Mouse (Mus musculus) right cerebral cortex, postnatal 14 days (tissue): ENCODE data around the gene Dync1li1.
"Not testable (repeated sequence)": the region's sequence is repeated elsewhere in the genome, so short reads cannot be mapped to it uniquely, and the experiment has no call there.

ENCODE experiments used
- DNase-seq: peaks from one replicate; pipeline ENCODE4 v3.0.0; 2022

Gene Dync1li1

DNA sequence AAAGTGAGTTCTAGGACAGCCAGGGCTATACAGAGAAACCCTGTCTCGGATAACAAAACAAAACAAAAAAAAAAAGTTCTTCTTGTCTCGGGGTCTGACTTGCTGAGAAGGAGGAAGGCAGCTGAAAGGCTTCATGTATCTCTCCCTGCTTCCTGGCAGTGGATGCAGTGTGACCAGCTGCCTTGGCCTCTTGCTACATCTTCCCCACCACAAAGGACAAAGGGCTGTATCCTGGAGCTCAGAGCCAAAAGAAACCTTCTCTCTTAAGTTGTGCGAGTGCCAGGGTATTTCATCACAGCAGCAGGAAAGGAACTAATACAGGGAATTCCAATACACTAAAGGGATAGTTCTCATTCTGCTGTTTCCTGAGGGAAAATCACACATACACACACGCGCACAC lies 10.0 kb upstream of the Dync1li1 start:
- DNase-seq: no peak

DNA sequence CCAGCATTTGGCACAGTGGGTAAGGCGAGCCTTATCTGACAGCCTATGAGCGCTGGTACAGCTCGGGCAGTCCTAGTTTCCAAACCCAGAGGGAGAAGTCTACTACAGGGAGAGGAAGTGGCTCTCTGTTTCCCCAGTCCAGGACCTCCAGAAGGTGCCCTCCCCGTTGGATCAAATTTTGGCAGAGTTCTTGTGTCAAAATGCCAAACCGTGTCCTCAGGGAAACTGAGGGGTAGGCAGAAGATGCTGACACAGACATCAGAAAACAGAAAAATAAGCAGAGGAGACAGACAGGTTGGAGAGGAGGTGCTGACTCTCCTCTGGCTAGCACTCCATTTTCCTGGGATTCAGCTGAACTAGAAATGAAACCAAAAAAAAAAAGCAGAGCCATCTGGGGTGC lies 8.6 kb upstream of the Dync1li1 start:
- no peak for DNase-seq

GRCm38 (mm10) chr9:114680531-114680930 lies 8.1 kb upstream of the Dync1li1 start:
- no peak for DNase-seq

- no peak for DNase-seq
Measured at GRCm38 (mm10) chr9:114682193-114682592, 6.4 kb upstream of the Dync1li1 start.

- DNase-seq: no peak
Measured at GRCm38 (mm10) chr9:114686245-114686644, 2.3 kb upstream of the Dync1li1 start.

DNA sequence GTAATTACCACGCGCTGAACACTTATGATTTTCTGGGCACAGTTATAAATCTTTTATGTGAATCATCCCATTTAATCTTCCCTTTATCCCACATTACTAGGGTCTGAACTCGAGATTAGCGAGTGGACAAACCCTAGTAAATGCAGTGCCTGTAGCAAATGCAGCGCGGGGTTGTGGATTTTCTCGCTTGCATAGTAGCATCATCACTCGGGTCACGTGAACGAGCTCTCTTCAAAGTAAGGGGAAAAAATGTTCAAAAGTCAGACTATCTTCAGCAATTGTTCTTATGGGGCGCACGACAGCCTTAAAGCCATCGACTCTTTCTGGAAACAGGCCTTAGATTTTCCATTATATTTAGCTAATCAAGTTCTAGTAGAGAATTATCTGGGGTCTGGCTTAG lies 951 bp upstream of the Dync1li1 start:
- no peak for DNase-seq

- DNase-seq: peak; percentile 46
Measured at GRCm38 (mm10) chr9:114688953-114689407, 390 bp downstream of the Dync1li1 start.

DNA sequence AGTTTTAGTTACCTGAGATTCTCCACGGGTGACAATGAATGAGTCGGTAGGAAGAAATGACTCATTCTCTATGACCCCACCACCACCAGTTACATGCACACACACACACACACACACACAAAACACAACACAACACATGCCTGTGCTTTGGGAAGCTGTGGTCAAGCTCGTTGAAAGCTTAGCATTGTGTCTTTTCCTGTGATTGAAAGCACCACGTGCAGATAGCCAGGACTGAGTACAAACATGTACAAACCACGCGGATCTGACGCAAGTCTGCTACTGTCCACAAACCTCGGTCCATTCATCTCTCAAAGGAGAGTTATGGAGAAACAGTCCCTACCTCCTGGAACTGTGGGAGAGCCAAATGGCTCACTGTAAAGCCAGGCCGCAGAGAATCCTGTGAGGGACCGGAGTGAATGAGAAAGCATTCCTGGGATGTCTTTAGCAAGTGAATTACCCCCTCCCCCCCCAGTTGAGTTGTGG lies 1.6 kb downstream of the Dync1li1 start:
- DNase-seq: no peak

- DNase-seq: no peak
Measured at GRCm38 (mm10) chr9:114691112-114691511, 2.5 kb downstream of the Dync1li1 start.

- not testable (repeated sequence) for DNase-seq
Measured at GRCm38 (mm10) chr9:114695662-114696061, 7.1 kb downstream of the Dync1li1 start.

DNA sequence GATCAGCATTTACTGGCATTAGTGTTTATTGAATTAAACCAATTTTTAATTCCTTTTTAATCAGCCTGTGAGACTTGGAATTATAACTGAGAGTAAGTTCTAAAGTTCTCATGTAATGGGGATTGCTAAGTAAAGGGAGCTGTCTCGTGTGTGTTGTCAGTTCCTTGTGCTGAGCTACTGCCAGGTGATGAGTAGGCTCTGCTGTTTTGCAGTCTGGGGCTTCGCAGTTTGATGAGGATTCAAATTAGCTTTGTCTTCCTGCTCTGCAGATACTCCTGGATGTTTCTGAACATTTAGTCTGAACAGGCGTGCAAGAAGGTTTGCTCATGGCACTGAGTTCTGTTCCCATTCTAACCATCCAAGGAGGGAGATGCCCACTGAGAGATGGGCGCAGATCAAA lies 8.5 kb downstream of the Dync1li1 start:
- DNase-seq: no peak

GRCm38 (mm10) chr9:114697926-114698325 lies 9.3 kb downstream of the Dync1li1 start:
- no peak for DNase-seq

DNA sequence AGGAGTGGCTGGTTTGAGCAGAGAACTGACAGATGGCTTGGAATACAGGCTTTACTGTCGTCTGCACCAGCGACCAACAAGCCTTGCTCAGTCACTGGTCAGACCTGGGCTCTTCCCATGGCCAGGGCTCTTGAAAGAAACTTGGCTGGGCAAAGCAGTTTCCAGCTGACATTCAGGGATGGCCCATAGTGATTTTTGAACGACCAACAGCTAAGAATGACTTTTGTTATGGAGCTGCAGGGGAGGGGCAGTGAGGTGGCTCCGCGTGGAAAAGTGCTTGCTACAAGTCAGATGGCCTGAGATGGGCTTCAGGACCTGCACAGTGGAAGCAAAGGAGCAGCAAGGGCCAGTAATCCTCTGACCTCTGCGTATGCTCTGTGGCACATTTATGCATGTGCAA lies 10.7 kb downstream of the Dync1li1 start:
- no peak for DNase-seq

DNA sequence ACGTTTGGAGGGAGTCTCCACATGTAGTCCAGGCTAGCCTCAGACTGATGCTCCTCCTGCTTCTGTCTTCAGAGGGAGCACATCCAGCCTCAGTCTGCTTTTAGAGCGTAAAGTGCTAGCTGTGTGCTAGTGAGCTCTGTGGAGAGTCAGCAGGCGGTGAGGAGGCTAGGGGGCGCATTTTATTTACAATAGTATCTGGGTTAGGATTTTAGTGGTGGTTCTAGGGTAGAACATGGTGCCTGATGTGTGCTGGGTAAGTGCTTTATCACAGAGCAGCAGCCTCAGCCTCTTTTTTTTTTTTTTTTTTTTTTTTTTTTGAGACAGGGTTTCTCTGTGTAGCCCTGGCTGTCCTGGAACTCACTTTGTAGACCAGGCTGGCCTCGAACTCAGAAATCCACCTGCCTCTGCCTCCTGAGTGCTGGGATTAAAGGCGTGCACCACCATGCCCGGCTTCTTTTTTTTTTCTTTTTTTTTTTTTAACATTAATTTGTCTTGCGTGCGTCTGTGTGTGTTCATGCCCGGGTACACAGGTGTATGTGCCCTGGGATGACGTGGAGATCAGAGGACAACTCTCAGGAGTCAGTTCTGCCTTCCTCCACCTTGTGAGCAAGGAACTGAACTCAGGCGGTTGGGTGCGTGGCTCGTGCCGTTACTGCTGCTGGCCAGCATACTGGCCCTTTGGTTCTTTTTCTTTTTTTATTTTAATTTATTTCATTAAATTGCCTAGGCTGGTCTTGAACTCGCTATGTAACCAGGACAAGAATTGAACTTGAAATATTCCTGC lies 11.5 kb downstream of the Dync1li1 start:
- DNase-seq: no peak

GRCm38 (mm10) chr9:114701031-114701430 lies 12.4 kb downstream of the Dync1li1 start:
- DNase-seq: no peak

DNA sequence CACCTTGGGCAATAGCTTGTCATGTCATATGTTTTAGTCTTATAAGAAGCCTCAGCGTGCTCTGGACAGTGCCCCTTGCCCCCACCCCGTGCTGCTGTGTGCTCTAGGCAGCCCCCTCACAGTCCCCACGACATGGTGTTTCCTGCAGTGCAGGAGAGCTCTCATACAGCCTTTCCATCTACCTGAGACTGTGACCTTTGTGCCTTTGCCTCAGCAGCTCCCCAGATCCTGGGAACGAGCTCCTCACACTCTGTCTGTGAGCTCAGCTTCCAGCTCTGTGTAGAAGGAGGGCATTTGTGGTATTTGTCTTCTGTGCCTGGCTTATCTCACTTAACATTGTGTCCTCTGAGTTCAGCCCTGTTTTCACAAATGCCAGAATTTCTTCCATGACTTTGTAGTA lies 13.3 kb downstream of the Dync1li1 start:
- no peak for DNase-seq

DNA sequence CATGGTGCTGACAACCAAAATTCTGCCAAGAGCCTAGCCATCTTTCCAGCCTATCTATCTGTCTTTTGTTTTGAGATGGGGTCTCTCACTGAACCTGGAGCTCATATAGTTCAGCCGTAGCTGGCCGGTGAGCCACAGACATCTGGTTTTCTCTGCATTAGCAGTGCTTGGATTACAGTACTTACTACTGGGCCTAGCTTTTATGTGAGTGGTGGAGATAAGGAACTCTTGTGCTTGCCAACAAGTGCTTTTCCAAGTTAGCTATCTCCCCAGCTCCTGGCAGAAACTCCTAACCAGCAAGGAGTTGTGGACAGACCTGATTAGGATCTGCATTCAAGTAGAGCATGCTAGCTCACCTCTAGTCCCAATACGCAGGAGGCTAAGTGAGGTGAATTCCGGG lies 19.2 kb downstream of the Dync1li1 start:
- no peak for DNase-seq

GRCm38 (mm10) chr9:114710345-114710744 lies 21.8 kb downstream of the Dync1li1 start:
- DNase-seq: peak; percentile 48

DNA sequence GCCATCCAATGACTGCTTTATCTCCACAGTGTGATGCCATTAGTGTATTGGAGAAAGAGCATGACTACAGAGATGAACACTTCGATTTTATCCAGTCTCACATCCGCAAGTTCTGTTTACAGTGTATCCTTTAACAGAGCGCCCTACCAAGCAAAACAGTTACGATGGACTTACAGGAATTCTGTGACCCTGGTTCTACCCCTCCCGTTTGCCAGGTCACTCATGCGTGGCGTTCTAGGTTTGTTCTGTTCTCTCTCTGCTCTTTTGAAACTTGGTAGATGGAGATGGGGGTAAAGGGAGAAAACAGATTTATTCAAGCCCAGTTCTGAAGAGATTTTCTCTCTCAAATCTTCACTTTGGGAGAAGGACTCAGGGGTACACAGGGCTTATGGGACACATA lies 24.9 kb downstream of the Dync1li1 start:
- DNase-seq: no peak

DNA sequence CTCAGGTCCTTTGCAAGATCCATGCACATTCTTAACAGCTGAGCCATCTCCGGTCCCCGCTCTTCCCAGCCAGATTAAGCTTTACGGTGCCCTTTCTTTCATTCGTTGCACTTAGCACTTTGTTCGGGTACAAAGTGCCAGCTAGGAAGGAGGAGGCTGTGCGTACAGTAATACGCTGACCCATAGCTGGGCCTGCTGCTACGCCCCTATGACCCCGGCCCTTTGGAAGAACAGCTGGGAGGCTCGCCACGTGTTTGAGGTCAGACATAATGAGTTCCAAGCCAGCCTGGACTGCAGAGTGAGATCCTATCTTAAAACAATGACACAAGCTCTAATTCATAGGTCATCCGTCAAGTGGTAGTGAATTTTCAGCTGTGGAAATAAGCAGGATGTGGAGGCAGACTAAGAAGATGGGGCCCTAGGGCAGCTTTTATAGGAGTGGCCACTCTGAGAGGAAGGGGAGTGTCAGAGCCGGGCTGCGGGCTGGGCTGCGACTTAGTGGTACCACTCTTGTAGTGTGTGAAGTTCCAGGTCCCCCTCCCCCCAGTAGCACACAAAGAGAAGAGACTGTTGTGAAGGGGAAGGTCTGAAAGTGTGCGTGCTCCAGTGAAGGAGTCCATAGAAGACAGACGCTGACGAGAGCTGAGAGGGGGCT lies 28.2 kb downstream of the Dync1li1 start:
- DNase-seq: no peak

GRCm38 (mm10) chr9:114727315-114727714 lies 38.7 kb downstream of the Dync1li1 start:
- no peak for DNase-seq

- not testable (repeated sequence) for DNase-seq
Measured at GRCm38 (mm10) chr9:114728432-114728831, 39.8 kb downstream of the Dync1li1 start.

DNA sequence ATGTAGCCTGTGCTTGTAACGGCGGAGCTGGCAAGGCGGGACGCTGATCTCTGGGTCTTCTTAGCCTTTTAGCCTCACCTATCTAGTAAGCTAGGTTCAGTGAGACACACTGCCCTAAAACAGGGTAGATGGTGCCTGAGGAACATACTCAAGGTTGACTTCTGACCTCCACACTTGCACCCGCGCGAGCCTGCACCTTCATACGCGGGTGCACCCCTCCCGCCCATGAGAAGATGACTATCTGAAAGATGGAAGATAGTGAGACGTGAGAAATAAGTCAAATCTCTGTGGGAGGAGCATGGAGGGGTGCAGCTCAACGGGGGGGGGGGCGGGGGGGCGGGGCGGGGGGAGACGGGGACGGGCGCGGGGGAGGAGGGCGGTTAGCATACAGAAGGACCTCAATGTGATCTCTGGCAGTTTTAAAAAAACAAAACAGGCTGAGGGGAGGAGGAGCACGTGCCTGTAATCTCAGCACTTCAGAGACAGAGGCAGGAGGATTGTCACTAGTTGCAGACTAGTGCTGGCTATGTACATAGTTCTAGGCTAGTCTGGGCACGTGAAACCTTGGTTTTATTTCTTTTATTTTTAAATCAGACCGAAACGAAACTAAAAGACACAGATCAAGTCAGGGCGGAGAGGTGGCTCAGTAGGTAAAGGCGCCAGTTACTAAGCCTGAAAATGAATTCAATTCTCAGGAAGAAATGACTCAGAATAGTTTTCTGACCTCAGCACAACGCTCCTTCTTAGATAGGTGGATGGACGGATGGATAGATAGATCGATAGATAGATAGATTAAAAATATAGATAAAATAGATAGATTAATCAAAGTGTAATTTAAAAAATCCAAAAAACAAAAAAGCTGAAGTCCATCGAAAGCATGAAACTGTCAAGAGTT lies 41.6 kb downstream of the Dync1li1 start:
- no peak for DNase-seq
